Mouse (Mus musculus): Measurements from ENCODE around the gene Trrap.

GRCm38 (mm10) chr5:144845352-144845751, 77.8 kb downstream of the Trrap start:
- TF ChIP-seq POLR2A (IDR thresholded peaks at IDR 0.05; ENCODE audit: borderline replicate concordance, extremely low read depth, insufficient read depth, insufficient read length, poor library complexity, severe bottlenecking) (no peak), CTCF (IDR thresholded peaks at IDR 0.05; ENCODE audit: borderline replicate concordance, extremely low read depth, insufficient read depth, insufficient read length) (no peak)

Data from brain, embryonic 14.5 days (tissue).